Mouse (Mus musculus) stomach, embryonic 14.5 days (tissue): ENCODE measurements around the gene Dtx4. TPM values are rescaled to one million over a fixed set of nuclear protein-coding genes. Genes with fewer than 3 reads are reported as not detected.

Source experiments
- ATAC-seq: fragments of 200-750 bp; cut with Nextera tagmentation; 2 replicates; pipeline ENCODE4 v1.8.0; 2017; ENCODE audit warnings: low read depth, moderate TSS enrichment; ENCODE audit not compliant: insufficient number of reproducible peaks, insufficient read depth, low FRiP score
- H3K27ac ChIP-seq: fragments of 300-500 bp; sonication (generic); 2 replicates; pipeline ENCODE4 v1.5.1; 2014; ENCODE audit warnings: mild to moderate bottlenecking, low read length, moderate library complexity, mixed read lengths
- H3K27me3 ChIP-seq: fragments of 300-500 bp; sonication (generic); 2 replicates; pipeline ENCODE4 v1.6.1; 2014; ENCODE audit warnings: low read length, control low read depth, mixed read lengths; ENCODE audit not compliant: control insufficient read depth, insufficient read depth
- H3K36me3 ChIP-seq: fragments of 300-500 bp; sonication (generic); 2 replicates; pipeline ENCODE4 v1.6.1; 2014; ENCODE audit warnings: mild to moderate bottlenecking, control low read depth, low read length, moderate library complexity, mixed read lengths; ENCODE audit not compliant: control insufficient read depth, insufficient read depth
- H3K4me1 ChIP-seq: fragments of 300-500 bp; sonication (generic); 2 replicates; pipeline ENCODE4 v1.6.1; 2014; ENCODE audit warnings: low read length, control low read depth, mixed read lengths; ENCODE audit not compliant: control insufficient read depth, insufficient read depth
- H3K4me2 ChIP-seq: fragments of 300-500 bp; sonication (generic); replicated peaks from 2 replicates; pipeline ENCODE4 v1.6.1; 2014; ENCODE audit warnings: low read depth, low read length, control low read depth
- H3K4me3 ChIP-seq: fragments of 300-500 bp; sonication (generic); 2 replicates; pipeline ENCODE4 v1.5.1; 2014; ENCODE audit warnings: low read depth, low read length, control low read depth
- H3K9ac ChIP-seq: fragments of 300-500 bp; sonication (generic); replicated peaks from 2 replicates; pipeline ENCODE4 v1.6.1; 2014; ENCODE audit warnings: low read depth, mild to moderate bottlenecking, control low read depth, low read length, moderate library complexity, mixed read lengths
- H3K9me3 ChIP-seq: fragments of 300-500 bp; sonication (generic); 2 replicates; pipeline ENCODE4 v1.6.1; 2016; ENCODE audit warnings: low read depth, low read length, control low read depth; ENCODE audit not compliant: control insufficient read depth
- WGBS: fragments of 180-500 bp; shearing (Covaris S2); extraction: QIAGEN DNeasy Blood & Tissue Kit; methylation state at CpG from one replicate; pipeline ENCODE4 v1.1.7; 2014; 5-methylcytosine and 5-hydroxymethylcytosine counted together
- polyA plus RNA-seq: library from polyadenylated mRNA; unstranded; fragments of >200 nt; fragmentation: Nextera tagmentation; extraction: Ambion mirVana; gene quantifications from 2 replicates; pipeline ENCODE4 v1.2.1, GENCODE M21; 2014

Dtx4 gene
- polyA plus RNA-seq, 1 experiment from 2014 or later: 18.9 TPM

GRCm38 (mm10) chr19:12489675-12490570 lies 11.3 kb downstream of the Dtx4 start:
- Histone ChIP-seq H3K4me3 (no peak overlapping the region), H3K4me2 (no peak overlapping the region; the same call in 1 of the 2 replicates), H3K36me3 (peaks cover 28% of the 10 kb centered on the region), H3K27ac (peak overlapping the region; percentile 94; the same call in 1 of the 2 replicates), H3K9me3 (no peaks in the 10 kb centered on the region), H3K9ac (no peak overlapping the region), H3K27me3 (no peaks in the 10 kb centered on the region), H3K4me1 (peaks cover 17% of the 10 kb centered on the region; the same call in 1 of the 2 replicates)
- no peak for ATAC-seq
- WGBS: 77% methylated on average over 11 of the region's 11 CpGs

DNA sequence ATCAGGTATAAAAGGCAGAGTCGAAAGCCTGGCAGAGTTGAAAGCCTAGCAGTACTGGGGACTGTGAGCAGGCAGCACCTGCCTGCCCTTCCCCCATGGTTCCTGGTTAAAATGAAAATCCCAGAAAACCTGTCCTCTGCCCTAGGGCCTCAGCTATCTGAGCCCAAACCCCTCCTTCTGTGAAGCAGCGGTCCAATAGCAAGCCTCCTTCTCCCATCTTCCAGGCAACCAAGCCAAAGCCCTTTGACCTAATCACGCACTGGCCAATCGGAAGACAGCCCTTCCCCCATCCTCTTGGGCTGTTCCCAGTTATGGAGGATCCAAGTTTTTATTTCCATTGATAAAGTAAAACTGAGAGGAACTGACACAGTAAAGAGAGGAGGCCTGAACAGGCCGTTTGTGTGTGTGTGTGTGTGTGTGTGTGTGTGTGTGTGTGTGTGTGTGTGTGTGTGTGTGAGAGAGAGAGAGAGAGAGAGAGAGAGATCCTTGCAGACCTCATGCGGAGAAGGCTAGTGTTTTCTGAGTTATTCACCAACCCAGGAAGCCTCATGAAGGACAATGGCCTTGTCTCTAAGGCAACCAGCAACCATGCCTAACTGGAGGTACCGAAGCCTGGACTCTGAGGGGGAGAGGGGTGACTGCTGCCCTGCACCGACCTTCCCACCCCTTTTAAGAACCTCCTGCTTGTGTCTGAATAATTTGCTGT lies 12.1 kb downstream of the Dtx4 start:
- no peak overlapping the region for H3K4me3 ChIP-seq
- no peak overlapping the region; the same call in 1 of the 2 replicates for H3K4me2 ChIP-seq
- H3K27me3 ChIP-seq: no peaks in the 10 kb centered on the region
- H3K27ac ChIP-seq: peak overlapping the region; percentile 94
- ATAC-seq: peak; percentile 78
- no peak overlapping the region for H3K9ac ChIP-seq
- no peaks in the 10 kb centered on the region for H3K9me3 ChIP-seq
- peaks cover 17% of the 10 kb centered on the region; the same call in 1 of the 2 replicates for H3K4me1 ChIP-seq
- peaks cover 32% of the 10 kb centered on the region for H3K36me3 ChIP-seq
- 32% methylated on average over 8 of the region's 8 CpGs for WGBS

DNA sequence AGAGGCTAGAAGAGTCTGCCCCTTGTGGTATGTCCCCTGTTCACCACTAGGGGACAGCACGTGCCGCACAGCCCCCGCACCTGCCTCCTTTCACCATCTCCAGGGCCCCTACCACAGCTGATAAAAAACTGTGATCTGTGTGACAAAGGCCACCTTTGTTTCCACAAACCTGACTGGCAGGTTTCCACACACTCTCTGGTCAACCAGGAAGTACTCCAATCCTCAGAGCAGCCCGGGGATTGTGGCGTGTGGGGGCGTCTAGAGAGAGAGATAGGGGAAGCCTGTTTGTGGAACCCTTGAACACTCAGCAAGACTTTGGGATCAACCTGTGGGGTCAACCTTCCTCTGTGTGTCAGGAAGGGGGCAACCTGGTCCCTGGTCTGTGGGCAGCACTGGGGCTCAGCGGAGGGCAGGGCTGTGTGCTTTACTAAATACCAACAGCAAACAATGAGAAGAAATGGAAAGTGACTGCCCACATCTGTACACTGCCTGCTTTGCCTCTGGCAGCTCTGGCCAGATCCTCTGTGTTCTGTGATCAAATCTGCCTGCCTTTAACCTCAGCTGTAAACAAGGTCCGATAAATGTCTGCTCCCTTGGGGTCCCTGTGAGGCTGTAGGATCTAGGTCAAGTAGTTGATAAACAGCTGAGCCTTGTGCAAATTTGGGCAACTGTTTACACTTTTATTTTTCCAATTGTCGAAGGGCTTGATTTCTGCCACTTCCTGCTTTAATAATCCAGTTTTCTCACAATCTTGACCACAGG lies 12.9 kb downstream of the Dtx4 start:
- Histone ChIP-seq H3K9me3 (no peaks in the 10 kb centered on the region), H3K27me3 (no peaks in the 10 kb centered on the region), H3K4me1 (peaks cover 17% of the 10 kb centered on the region; the same call in 1 of the 2 replicates), H3K9ac (no peak overlapping the region), H3K4me2 (peak overlapping the region; percentile 18), H3K27ac (peak overlapping the region; percentile 94), H3K36me3 (peaks cover 32% of the 10 kb centered on the region), H3K4me3 (no peak overlapping the region)
- WGBS: 25% methylated on average over 9 of the region's 9 CpGs
- ATAC-seq: peak; percentile 86

DNA sequence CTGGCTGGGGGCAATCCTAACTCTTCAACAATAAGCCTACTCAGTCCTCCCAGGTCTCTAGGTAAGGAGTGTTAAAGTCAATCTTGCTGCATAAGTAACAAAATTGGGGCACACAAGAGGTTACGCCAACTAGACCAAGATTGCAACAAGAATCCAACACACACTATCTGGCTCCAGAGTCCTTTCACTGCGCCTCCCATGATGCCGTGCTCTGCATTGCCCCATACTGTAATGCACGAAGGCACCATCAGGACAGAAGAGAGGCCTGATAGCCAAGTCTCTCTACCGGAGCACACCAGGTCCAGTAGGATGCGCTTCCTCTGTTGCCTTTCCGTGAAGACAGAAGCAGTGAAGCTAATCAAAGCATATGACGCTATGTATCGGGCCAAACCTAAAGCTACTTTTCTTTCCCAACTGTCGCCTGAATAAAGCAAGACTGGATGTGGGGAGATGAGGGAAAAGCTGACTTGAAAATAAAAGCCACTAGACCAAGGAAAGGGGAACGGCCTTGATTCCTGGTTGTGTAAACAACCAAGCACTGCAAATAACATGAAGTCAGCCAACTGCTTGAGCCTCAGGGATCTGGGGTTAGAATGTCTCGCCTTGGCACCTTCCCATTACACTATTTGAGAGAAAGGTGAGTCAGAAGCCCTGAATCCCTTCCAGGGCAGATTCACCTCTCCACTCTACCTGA lies 13.6 kb downstream of the Dtx4 start:
- peak overlapping the region; percentile 14; the same call in 1 of the 2 replicates for H3K4me2 ChIP-seq
- no peaks in the 10 kb centered on the region for H3K27me3 ChIP-seq
- peak overlapping the region; percentile 94 for H3K27ac ChIP-seq
- no peak overlapping the region for H3K9ac ChIP-seq
- H3K4me1 ChIP-seq: peaks cover 17% of the 10 kb centered on the region; the same call in 1 of the 2 replicates
- peaks cover 36% of the 10 kb centered on the region for H3K36me3 ChIP-seq
- H3K9me3 ChIP-seq: no peaks in the 10 kb centered on the region
- H3K4me3 ChIP-seq: no peak overlapping the region
- no peak for ATAC-seq
- WGBS: 80% methylated on average over 12 of the region's 12 CpGs

DNA sequence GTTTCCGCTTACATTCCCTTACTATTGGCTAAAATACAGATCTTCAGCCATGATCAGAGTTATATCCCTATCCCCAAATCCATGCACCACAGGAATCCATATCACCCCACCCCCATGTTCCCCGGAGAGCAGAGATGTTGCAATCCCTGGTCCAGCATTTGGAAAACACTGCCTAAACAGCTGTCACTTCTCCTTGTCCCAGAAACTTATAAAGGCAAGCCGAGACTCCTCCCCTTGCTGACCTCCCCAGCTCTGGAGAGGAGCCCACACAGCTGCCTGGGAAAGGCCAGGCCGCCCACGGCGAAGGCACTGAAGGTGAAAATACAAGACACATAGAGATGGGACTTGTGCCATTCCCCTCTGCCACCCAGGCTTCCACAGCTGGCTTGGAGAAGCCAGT lies 14.4 kb downstream of the Dtx4 start:
- Histone ChIP-seq H3K9me3 (no peaks in the 10 kb centered on the region), H3K4me1 (peaks cover 17% of the 10 kb centered on the region; the same call in 1 of the 2 replicates), H3K27me3 (no peaks in the 10 kb centered on the region), H3K4me3 (no peak overlapping the region), H3K36me3 (peaks cover 39% of the 10 kb centered on the region), H3K27ac (peak overlapping the region; percentile 52; the same call in 1 of the 2 replicates), H3K9ac (no peak overlapping the region), H3K4me2 (no peak overlapping the region)
- WGBS: 65% methylated on average over 6 of the region's 6 CpGs
- ATAC-seq: peak; percentile 31; the same call in 1 of the 2 replicates

- Histone ChIP-seq H3K4me1 (peaks cover 17% of the 10 kb centered on the region; the same call in 1 of the 2 replicates), H3K27me3 (no peaks in the 10 kb centered on the region), H3K4me3 (no peak overlapping the region), H3K9ac (no peak overlapping the region), H3K4me2 (no peak overlapping the region), H3K36me3 (peaks cover 46% of the 10 kb centered on the region), H3K9me3 (no peaks in the 10 kb centered on the region), H3K27ac (no peak overlapping the region)
- no peak for ATAC-seq
- WGBS: 73% methylated on average over 3 of the region's 3 CpGs
Measured at GRCm38 (mm10) chr19:12485631-12486030, 15.6 kb downstream of the Dtx4 start.

- H3K4me2 ChIP-seq: no peak overlapping the region
- H3K27me3 ChIP-seq: no peaks in the 10 kb centered on the region
- no peak overlapping the region for H3K4me3 ChIP-seq
- no peak overlapping the region for H3K9ac ChIP-seq
- H3K36me3 ChIP-seq: peaks cover 47% of the 10 kb centered on the region
- WGBS: 87% methylated on average over 13 of the region's 13 CpGs
- H3K27ac ChIP-seq: no peak overlapping the region
- H3K4me1 ChIP-seq: peaks cover 17% of the 10 kb centered on the region; the same call in 1 of the 2 replicates
- no peak for ATAC-seq
- no peaks in the 10 kb centered on the region for H3K9me3 ChIP-seq
Measured at GRCm38 (mm10) chr19:12485223-12485622, 16.0 kb downstream of the Dtx4 start.
